Mouse (Mus musculus): Measurements from ENCODE around the gene Rps2. TPM values are rescaled to one million over a fixed set of nuclear protein-coding genes. Genes with fewer than 3 reads are reported as not detected.

The Rps2 gene
- total RNA-seq, 2 experiments from 2014 or later, result 300 to 313 TPM

GRCm38 (mm10) chr17:24727618-24728017 lies 9.7 kb downstream of the Rps2 start, which contains the start of gene Rpl3l:
Gene Rpl3l, plus strand, starts transcription at chr17:24727820.
- DNase-seq (ENCODE audit: low spot score in 2 of 2), result no peak
- intact Hi-C loops (cut with DNase I), result no loop called here

- DNase-seq (ENCODE audit: low spot score in 2 of 2), result no peak
- intact Hi-C loops (cut with DNase I), result no loop called here
These were observed 10.3 kb downstream of the Rps2 start for GRCm38 (mm10) chr17:24728184-24728583.

GRCm38 (mm10) chr17:24729067-24729466 lies 11.2 kb downstream of the Rps2 start:
- intact Hi-C loops (cut with DNase I), result no loop called here
- no peak for DNase-seq (ENCODE audit: low spot score in 2 of 2)

GRCm38 (mm10) chr17:24730787-24731186 lies 12.9 kb downstream of the Rps2 start:
- intact Hi-C loops (cut with DNase I), result no loop called here

GRCm38 (mm10) chr17:24732233-24732935 lies 14.5 kb downstream of the Rps2 start:
- no peak for DNase-seq (ENCODE audit: low spot score in 2 of 2)
- intact Hi-C loops (cut with DNase I), result no loop called here

More at GRCm38 (mm10) chr17:24730787-24731186, 12.9 kb downstream of the Rps2 start:
- DNase-seq (ENCODE audit: low spot score in 2 of 2), result no peak

- no peak for DNase-seq (ENCODE audit: low spot score in 2 of 2)
- intact Hi-C loops (cut with DNase I), result no loop called here
These were observed 15.6 kb downstream of the Rps2 start for GRCm38 (mm10) chr17:24733434-24734050.

GRCm38 (mm10) chr17:24734513-24734912 lies 16.6 kb downstream of the Rps2 start:
- intact Hi-C loops (cut with DNase I), result no loop called here
- no peak for DNase-seq (ENCODE audit: low spot score in 2 of 2)

GRCm38 (mm10) chr17:24735446-24735845 lies 17.5 kb downstream of the Rps2 start:
- DNase-seq (ENCODE audit: low spot score in 2 of 2), result no peak
- intact Hi-C loops (cut with DNase I), result no loop called here

- peak; percentile 86 to 97 for DNase-seq (ENCODE audit: low spot score in 2 of 2)
- intact Hi-C loops (cut with DNase I), result no loop called here
These were observed 18.6 kb downstream of the Rps2 start, which contains the start of gene Msrb1 for GRCm38 (mm10) chr17:24736330-24737051. Gene Msrb1, plus strand, starts transcription at chr17:24736642.

GRCm38 (mm10) chr17:24737135-24737810 lies 19.4 kb downstream of the Rps2 start:
- intact Hi-C loops (cut with DNase I), result no loop called here
- DNase-seq (ENCODE audit: low spot score in 2 of 2), result no peak

- DNase-seq (ENCODE audit: low spot score in 2 of 2), result no peak
- intact Hi-C loops (cut with DNase I), result no loop called here
These were observed 20.3 kb downstream of the Rps2 start for GRCm38 (mm10) chr17:24738238-24738637.

- no peak for DNase-seq (ENCODE audit: low spot score in 2 of 2)
- intact Hi-C loops (cut with DNase I), result no loop called here
These were observed 22.0 kb downstream of the Rps2 start for GRCm38 (mm10) chr17:24739926-24740325.

- no peak for DNase-seq (ENCODE audit: low spot score in 2 of 2)
- intact Hi-C loops (cut with DNase I), result no loop called here
These were observed 24.4 kb downstream of the Rps2 start for GRCm38 (mm10) chr17:24742307-24742706.

GRCm38 (mm10) chr17:24743896-24744295 lies 26.0 kb downstream of the Rps2 start:
- DNase-seq (ENCODE audit: low spot score in 2 of 2), result no peak

GRCm38 (mm10) chr17:24744381-24744780 lies 26.5 kb downstream of the Rps2 start:
- intact Hi-C loops (cut with DNase I), result no loop called here
- no peak for DNase-seq (ENCODE audit: low spot score in 2 of 2)

More at GRCm38 (mm10) chr17:24743896-24744295, 26.0 kb downstream of the Rps2 start:
- intact Hi-C loops (cut with DNase I), result no loop called here

- intact Hi-C loops (cut with DNase I), result loop anchor here (1.0 to 5.0 kb wide), 2 partner anchors 71 to 136 kb away; no protein-coding TSS in a partner anchor
- DNase-seq (ENCODE audit: low spot score in 2 of 2), result peak; percentile 85 to 90
These were observed 27.9 kb downstream of the Rps2 start for GRCm38 (mm10) chr17:24745526-24746497.

GRCm38 (mm10) chr17:24746986-24747385 lies 29.1 kb downstream of the Rps2 start:
- DNase-seq (ENCODE audit: low spot score in 2 of 2), result no peak
- intact Hi-C loops (cut with DNase I), result loop anchor here (5.0 kb wide), 1 partner anchor 135 kb away; no protein-coding TSS in a partner anchor

- no peak for DNase-seq (ENCODE audit: low spot score in 2 of 2)
- intact Hi-C loops (cut with DNase I), result no loop called here
These were observed 33.6 kb downstream of the Rps2 start for GRCm38 (mm10) chr17:24751528-24751927.
